Mouse (Mus musculus): ENCODE data around the gene Rundc3a.

DNA sequence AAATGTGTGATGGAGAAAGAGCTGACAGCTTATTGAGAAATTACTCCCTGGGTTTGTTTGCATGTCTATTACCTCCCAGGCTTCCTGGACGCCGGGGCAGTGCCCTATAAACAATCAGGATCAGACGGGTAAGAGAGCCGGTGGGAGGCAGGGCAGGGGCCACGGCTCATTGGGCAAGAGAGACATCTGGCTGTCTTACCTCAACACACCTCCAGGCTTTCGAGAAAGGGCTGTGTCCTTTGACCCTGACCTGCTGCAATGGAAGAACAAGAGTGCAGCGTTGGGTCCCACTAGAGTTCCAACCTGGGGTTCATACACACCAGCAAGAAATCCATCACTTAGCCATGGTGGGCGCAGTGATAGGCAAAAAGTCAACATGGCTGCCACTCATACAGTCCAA, 28.4 kb downstream of the Rundc3a start:
- no peak for TF ChIP-seq POLR2A (IDR thresholded peaks at IDR 0.05; ENCODE audit: borderline replicate concordance, insufficient read depth, low read length)
- no peak for TF ChIP-seq CTCF (IDR thresholded peaks at IDR 0.05; ENCODE audit: borderline replicate concordance, insufficient read depth, low read depth, low read length)
